Mouse (Mus musculus) spleen, adult 2 months (tissue): ENCODE results near the gene Itgb1.

Experiments
- CTCF ChIP-seq: fragments of 200-500 bp; IDR thresholded peaks from 2 replicates; pipeline ENCODE4 v1.5.1; 2011; ENCODE audit warnings: mild to moderate bottlenecking, inconsistent platforms; ENCODE audit not compliant: insufficient read depth, insufficient read length, insufficient replicate concordance; ENCODE audit errors: extremely low read depth
- POLR2A ChIP-seq: fragments of 200-500 bp; IDR thresholded peaks from 2 replicates; pipeline ENCODE4 v1.6.1; 2011; ENCODE audit warnings: low read depth, low read length, inconsistent platforms

DNA sequence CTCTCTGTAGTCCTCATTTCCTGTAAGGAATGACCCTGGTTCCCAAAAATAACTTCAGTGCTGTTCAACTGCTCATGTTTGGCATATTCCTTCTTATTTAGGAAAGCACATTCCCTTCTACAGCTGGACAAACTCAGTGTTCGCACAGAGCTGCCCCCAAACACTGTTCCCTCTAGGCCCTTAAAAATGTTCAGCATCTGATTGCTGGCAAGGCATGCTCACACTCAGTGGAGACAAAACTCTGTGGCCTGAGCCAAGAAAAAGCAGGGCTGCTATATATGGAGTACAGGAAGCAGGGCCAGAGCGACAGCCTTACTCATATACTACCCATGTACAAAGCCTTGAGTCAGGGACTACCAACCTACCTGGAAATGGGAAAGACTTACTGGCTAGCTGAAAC, 5.5 kb upstream of the Itgb1 start:
- TF ChIP-seq POLR2A = no peak
- TF ChIP-seq CTCF = no peak
